Mouse (Mus musculus) CH12.LX (cell line): ENCODE measurements around the gene 2810004N23Rik.

Experiments used
- CTCF ChIP-seq, 2 experiments: IDR thresholded peaks in 1 of 2; conservative IDR thresholded peaks in 1 of 2; 2 replicates each; pipeline ENCODE4 v1.5.1; 2011 to 2012; ENCODE audit warnings: low read depth in 2 of 2, low read length in 2 of 2, improper control_type of control experiment in 1 of 2, inconsistent platforms in 1 of 2, mild to moderate bottlenecking in 1 of 2, moderate library complexity in 1 of 2
- E2F4 ChIP-seq: IDR thresholded peaks from 2 replicates; pipeline ENCODE4 v1.6.1; 2011; ENCODE audit warnings: low read depth, low read length, improper control_type of control experiment; ENCODE audit not compliant: insufficient replicate concordance
- EP300 ChIP-seq: IDR thresholded peaks from 2 replicates; pipeline ENCODE4 v1.6.1; 2011; ENCODE audit warnings: low read length, improper control_type of control experiment
- MYC ChIP-seq: IDR thresholded peaks from 2 replicates; pipeline ENCODE4 v1.6.1; 2011; ENCODE audit warnings: low read depth, mild to moderate bottlenecking, improper control_type of control experiment, low read length
- PAX5 ChIP-seq: IDR thresholded peaks from 2 replicates; pipeline ENCODE4 v1.6.1; 2012; ENCODE audit warnings: low read length, inconsistent platforms, mixed read lengths
- POLR2A ChIP-seq: IDR thresholded peaks from 2 replicates; pipeline ENCODE4 v1.6.1; 2011; ENCODE audit warnings: low read depth, mild to moderate bottlenecking, improper control_type of control experiment, low read length
- POLR2AphosphoS2 ChIP-seq: IDR thresholded peaks from 2 replicates; pipeline ENCODE4 v1.6.1; 2011; ENCODE audit warnings: low read depth, low read length, improper control_type of control experiment
- SIN3A ChIP-seq: IDR thresholded peaks from 2 replicates; pipeline ENCODE4 v1.6.1; 2012; ENCODE audit warnings: low read length, improper control_type of control experiment, inconsistent platforms

DNA sequence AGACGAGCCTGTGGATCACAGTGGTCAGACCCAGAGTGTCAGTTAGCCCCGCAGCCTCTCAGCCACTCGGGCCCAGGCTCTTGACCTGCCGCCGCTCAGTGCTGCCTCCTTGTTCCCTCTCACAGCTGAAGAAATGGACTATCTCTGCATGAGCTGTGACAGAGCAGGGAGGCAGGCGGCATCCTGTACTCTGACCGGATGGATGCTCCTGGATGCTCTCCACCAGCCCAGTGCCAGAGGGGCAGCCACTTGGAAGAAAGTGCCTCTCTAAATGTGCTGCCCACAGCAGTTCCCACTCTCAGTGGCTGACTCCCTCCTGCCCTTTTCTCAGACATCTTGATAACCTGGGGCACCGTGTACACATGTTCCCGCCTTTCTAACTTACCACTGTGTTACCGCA lies 21.1 kb downstream of the 2810004N23Rik start:
- TF ChIP-seq MYC (no peak), E2F4 (no peak), EP300 (no peak), CTCF (conservative IDR thresholded peaks at IDR 0.05 in 1 of 2, IDR thresholded peaks at IDR 0.05 in 1 of 2; ENCODE audit: low read depth in 2 of 2, low read length in 2 of 2) (no peak), PAX5 (no peak), POLR2A (no peak), SIN3A (no peak), POLR2AphosphoS2 (no peak)
